Mouse (Mus musculus): ENCODE measurements at regions not wholly inside any gene's neighbourhood (a gene's known extent, or its start where the extent isn't known, plus 50 kb on each side); places are given as distances from the start of the nearest gene placed in this dataset.
A peak's percentile ranks its signal among the peaks of the same experiment; 100 is the strongest.

DNA sequence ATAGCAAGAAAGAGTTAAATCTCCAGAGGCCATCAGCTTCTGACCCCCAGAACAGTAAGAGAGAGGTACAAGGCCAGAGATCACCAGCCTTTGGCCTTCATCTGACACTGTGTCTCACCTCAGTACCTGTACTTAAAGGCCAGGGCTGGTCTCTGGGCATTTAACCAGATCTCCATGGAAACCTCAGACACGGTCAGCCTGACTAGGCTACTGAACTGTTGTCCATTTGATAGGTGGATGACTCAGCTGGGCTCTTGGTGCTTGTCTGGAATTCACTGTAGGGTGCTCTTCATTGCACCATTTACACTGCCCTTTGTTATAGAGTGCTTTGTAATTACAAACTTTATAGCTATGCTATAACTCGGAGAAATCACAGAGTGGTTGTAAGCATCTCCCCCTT lies 335.1 kb upstream of the Camk1g start:
- DNase-seq (ENCODE audit: low spot score in 2 of 2) = no peak

DNA sequence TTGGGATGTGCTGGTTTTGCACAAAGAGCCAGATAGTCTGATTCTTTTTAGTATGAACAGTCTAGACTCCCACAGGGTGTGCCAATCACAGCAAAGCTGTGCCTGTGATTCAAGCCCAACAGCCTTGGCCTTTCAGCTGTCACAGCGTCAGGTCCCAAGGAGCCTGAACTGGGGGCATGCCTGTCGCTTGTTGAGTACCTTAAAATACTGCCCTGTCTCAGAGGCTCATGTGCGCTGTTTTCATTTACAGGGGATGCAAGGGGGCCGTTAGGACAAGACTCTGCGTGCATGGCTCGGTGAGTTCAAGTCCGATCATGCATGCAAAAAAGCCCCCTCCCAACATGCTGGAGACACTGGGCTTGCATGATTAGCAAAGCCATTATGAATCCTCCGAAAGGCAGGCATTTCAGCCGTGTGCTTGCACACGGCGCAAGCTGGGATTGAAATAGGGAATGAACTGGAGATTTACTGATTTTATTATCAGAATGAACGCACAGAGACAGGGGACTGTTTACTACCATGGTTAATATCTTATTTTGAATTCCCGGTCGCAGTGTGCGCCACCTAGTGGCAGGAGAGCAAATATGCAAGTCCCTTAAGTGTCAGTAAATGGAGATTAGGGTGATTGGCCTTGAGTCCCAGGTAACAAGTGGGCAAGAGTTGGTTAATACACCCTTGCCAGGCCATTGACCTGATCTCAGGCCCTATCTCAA lies 332.8 kb upstream of the Camk1g start:
- peak; percentile 18 to 58 for DNase-seq (ENCODE audit: low spot score in 2 of 2)

DNA sequence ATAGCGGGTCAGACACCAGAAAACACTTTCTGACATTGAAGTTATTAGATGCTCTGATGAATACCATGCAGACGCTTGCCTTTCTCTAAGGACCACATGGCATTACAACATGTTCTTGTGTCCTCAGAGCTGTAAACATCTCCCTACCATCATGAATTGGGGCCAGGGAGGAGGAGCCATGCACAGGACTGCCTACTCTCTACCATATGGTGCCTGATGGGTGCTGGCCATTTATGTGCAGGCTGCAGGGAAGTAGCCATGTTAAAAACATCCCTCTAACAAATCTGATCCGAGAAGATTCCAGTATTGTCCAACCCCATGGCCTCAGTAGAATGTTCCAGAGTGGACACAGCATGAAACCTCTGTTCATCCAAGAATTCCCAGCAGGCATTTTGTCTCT lies 330.1 kb upstream of the Camk1g start:
- peak in 1 of 2 experiments; percentile 30 for DNase-seq (ENCODE audit: low spot score in 2 of 2)

DNA sequence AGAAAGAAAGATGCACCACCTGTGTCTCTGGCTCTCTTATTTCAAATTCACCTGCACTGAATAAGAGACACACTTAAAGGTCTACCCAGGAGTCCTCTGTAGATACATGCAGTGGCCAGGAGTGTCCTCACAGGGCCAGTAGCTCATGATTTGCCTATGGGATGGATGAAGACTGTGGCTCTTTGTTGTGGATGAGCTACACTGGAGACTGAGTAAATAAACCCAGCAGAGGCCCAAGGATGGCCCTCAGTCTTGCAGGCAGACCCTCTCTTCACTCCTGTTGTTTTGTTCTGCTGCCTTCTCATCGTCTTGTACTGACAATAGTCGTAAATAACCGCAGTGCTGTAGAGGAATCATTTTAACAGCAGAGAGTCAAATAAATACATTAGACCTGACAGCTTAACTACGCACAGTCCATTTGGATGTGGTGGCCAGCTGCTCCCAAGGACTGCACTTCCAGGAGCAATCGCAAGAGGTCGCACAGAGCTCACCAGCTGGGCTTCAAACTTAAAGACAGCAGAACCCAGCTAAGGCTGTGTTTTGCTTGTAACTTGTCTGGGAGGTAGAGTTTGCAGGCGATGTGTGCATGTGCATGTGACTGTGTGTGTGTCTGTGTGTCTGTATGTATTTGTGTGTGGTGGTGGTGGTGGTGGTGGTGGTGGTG lies 328.6 kb upstream of the Camk1g start:
- peak; percentile 55 to 89 for DNase-seq (ENCODE audit: low spot score in 2 of 2)

DNA sequence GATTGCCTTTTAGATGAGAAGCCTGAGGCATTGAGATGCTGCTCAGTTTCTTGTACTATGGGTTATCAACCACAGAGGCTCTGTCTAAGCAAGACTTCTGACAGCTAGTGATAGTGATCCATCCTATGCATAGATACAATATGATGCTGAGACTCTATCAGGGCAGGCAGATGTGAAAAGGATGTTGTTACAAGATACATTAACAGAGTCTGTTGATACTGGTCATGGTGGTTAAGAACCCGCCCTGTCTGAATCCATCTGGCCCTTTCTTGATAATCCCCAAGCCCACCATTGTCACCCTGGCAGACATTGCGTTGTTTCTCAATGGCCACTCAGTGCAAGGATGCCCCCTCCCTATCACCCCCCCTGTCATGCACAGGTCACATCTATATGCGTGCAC lies 327.8 kb upstream of the Camk1g start:
- DNase-seq (ENCODE audit: low spot score in 2 of 2) = no peak

DNA sequence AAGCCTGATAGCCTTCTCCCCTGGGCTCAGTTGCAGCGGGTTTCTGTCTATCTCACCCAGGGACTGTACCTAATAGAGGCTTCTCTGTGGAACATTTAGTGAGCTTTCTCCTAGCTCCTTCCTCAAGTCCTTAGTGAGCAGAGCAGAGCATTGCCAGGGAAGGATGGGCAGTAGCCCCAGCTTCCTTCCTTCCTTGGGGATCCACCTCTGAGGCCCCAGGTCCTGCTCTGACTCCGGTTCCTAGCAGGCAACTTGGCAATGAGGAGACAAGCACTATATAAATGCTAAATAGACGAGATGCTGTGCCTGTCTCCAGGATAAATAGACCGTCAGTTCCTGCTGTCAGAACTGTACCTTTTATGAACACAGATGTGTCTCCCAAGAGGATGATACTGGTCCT lies 326.9 kb upstream of the Camk1g start:
- no peak for DNase-seq (ENCODE audit: low spot score in 2 of 2)

DNA sequence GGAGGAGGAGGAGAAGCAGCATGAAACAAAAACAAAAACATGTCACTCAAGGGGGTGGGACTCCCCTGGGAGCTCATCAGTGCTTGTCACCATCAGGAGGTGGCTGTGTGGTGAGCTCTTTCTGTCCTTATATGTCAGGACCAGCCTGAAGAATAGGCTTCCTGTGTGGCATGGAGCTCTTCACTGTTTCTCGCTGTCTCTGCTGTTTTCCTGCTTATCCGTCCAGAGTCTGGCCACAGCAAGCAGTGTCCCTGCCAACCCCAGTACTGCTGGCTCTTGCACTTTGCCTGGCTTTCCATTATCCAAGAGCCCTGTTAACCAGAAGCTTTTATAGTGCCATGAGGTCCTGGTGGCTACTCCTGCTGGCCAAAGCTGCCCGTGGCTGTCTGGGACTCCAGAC lies 322.9 kb upstream of the Camk1g start:
- no peak for DNase-seq (ENCODE audit: low spot score in 2 of 2)

DNA sequence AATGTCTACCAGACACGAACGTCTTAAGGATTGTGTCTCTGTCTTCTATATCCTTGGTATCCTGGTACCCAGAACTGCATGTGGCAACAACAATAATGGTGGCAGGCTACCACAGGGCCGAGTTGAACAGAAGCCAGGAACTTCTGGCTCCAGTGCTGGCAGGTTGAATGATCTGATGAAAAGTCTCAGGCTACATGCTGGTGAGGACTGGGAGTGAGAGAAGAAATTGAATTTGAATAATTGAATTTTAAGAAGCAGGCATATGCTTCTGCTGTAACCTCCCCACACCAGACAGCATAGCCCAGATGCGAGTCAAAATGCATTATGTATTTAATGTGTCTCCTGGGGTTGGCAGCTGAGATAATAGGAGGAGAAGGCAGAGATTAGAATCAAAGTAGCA lies 319.5 kb upstream of the Camk1g start:
- DNase-seq (ENCODE audit: low spot score in 2 of 2) = no peak

DNA sequence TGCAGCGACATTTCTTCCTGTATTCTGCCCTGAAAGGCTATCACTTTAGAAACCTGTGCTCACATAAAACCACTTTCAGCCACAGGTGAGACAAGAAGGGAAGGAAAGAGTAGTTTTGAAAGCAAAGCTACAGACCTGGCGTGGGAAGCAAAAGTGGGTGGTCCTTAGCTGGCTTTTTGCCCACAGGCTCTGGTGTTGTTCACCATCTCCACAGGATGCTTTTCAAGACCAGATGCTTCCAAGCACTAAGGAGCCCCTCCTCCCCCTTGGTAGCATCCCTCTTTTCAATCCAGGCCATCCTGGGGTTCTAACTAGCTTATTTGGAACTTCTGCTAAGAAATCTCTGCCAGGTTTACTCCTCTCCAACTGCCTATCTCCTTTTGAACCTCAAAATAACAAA lies 312.8 kb upstream of the Camk1g start:
- no peak for DNase-seq (ENCODE audit: low spot score in 2 of 2)

DNA sequence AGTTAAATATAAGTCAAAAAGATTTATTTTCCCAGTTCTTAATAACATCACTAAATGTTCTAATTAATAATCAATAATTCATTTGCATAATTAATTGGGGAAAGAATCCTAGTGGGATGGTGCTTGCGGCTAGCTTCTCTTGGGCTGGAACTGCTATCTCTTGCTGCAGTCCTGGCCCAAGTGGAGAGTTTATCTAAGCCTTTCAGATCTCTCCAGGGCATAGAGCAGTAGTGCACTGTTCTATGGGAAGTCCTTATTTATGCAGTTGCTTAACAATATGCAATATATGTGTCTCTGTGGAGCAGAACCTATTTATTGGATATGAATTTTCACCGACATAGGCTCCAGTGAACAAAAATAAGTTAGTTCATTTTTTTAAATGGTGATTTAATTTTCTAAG lies 308.4 kb upstream of the Camk1g start:
- DNase-seq (ENCODE audit: low spot score in 2 of 2) = no peak

DNA sequence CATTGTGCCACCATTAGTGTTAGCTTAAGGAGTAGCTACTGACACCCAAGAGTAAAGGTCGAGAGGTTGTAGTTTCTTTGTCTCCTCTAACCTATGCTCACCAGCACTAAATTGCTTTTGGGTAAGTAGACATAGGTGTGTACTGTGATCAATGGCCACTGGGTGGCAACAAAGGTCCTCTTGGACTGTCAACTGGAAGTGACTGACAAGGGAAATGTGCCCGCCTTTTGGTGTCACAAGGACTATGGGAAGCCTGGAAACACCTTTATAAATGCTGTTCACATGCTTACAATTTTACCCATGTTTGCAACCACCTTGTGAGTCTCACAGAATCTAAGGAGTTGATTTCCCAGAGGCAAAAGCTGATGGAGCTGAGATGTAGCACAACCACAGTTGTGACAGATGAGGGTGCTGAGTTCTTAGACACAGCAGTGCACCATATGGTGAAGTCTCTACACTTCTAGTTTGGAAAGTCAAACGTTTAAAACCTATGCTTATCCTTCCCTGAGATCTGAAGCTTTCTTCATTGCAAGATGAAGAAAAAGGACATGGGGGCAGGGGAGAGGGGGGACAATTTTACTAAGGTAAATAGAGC lies 303.2 kb upstream of the Camk1g start:
- DNase-seq (ENCODE audit: low spot score in 2 of 2) = peak in 1 of 2 experiments; percentile 57

DNA sequence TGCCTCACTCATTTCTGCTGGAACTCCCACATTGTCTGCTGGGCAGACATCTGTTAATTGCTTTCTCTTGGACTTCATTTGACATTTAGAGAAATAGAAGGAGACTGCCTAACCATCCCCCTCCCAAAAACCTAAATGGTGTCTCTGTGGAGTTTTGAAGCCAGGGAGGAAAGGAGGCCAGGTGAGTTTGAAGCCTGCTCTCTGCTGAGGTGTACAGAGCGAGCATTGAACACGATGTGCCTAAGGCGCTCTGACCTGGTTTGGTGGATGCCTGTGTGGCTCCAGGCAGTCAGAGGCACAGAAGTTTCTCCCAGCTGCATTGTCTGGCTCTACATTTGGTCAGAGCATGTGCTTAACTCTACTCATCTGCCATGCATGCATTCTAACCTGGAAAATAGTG lies 302.6 kb upstream of the Camk1g start:
- DNase-seq (ENCODE audit: low spot score in 2 of 2) = peak in 1 of 2 experiments; percentile 22

DNA sequence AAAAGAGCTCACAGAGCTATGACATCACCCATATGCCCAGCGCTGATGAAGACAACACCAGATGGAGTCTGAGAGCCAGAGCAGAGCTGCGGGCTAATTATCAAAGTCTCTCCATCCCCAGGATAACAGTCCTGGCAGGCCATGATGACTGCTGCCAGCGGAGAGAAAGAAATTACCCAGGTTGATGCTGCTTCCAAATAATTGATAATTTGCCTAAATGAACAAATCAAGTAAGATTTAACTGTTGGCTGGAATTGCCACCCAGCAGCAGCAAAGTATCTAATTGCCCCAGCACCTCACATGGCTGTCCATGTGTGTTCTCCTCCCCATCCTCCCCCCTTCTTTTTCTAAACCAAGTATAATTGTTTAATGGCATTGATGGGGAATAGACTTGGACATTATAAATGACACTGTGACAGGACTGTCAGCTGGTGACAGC lies 301.7 kb upstream of the Camk1g start:
- peak in 1 of 2 experiments; percentile 57 for DNase-seq (ENCODE audit: low spot score in 2 of 2)

DNA sequence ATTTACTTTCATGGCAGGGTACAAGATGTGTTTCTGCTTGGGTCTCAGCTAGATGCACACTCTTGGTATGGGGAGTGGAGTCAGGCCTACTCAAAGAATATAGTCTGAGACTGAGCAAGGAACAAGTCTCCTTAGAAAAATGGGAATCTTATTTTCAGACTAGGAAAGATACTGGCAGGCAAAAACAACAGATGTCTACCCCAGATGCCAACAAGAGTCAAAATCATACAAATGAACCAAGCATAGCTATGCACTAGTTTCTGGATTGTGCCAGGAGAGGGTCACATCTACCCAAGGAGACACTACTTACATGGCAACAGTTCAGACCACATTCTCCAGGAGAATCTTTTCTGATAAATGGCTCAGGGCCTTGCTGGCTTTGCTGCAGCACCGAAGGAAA lies 300.9 kb upstream of the Camk1g start:
- peak; percentile 37 to 61 for DNase-seq (ENCODE audit: low spot score in 2 of 2)

DNA sequence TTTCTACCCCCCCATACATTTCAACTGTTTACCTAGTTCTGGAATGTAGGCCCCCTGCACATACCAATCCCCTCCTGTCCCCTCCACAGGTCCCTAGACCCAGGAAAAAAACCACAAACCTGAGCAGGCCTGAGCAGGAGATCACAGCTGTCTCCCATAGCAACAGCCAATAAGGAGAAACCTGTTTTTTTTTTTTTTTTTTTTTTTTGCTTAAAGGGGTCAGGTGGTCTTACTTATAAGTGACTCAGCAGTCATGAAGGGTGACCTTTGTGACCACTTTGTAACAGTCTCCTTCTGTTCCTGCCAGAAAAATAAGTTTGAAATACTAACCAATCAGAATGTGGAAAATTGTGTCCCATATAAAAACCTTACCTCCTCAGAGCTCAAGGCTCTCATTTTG lies 299.9 kb upstream of the Camk1g start:
- no peak for DNase-seq (ENCODE audit: low spot score in 2 of 2)

DNA sequence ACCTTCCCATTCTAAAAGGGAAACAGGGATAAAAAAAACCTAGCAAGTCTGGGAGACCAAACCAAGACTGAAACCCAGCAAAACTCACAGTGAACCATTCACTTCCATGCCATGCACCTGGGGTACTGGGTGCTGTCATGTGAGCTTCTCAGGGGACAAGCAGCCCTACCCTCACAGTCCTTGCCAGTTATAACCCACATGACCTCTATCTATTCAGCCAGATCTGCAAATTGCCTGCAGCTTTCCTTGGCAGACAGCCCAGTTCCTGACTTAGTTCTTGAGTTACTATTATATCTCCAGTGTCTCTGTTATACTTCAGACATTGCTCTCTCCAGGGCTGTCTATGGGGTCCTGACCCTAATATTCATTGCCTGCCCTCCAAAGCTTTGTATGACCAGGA lies 298.7 kb upstream of the Camk1g start:
- DNase-seq (ENCODE audit: low spot score in 2 of 2) = no peak

DNA sequence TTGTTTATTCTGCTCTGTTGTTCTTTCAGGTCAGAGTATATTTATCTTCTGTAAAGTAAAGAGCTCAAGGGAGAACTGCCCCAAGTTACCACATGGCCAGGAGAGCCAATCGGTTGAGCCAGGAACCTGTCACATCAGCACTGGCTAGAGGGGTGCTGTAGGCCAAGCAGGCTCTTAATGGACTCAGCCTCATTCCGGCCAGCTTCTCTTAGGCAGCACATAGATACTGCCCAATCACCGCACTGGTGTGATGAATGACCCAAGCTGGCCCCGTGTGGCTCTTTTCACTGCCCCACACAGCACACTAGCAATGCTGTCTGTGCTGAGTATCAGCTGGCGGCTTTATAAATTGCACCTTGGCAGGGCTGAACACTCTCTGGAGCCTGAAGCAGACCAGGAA lies 295.8 kb upstream of the Camk1g start:
- DNase-seq (ENCODE audit: low spot score in 2 of 2) = no peak

DNA sequence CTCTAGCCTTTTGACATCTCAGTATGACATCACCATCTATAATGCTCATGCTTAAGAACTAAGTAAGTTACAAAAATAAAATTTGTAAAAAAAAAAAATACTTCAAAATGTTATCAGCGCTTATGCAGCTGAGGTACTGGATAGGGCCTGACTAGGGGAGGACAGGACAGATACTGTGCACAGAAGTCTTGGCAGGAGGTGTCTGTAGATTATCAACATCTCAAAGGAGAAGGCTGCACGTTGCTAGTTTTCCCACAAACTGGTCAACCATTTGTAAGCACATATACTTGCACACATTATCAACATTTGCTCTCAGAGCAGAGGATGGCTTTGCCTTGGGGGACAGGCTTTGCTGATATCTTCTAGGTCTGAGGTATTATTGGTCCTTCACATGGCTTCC lies 294.5 kb upstream of the Camk1g start:
- DNase-seq (ENCODE audit: low spot score in 2 of 2) = no peak

DNA sequence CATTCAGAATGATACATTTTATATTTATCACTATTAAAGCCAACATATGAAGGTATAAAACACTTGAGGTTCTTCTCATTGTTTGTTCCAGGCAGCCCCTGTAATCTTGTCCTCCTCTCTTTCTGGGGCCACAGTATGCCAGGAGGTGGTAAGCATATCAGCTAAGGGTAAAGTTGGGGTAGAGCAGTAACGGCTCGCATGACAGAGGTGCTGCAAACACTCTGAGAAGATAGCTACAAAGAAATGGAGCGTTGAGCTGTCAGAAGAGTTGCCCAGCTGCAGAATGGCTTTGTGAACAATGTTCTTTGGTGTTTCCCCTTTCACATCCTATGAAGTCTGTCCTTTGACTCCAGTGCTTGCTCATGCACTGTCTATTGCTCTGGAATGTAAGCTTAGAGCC lies 293.5 kb upstream of the Camk1g start:
- DNase-seq (ENCODE audit: low spot score in 2 of 2) = no peak

DNA sequence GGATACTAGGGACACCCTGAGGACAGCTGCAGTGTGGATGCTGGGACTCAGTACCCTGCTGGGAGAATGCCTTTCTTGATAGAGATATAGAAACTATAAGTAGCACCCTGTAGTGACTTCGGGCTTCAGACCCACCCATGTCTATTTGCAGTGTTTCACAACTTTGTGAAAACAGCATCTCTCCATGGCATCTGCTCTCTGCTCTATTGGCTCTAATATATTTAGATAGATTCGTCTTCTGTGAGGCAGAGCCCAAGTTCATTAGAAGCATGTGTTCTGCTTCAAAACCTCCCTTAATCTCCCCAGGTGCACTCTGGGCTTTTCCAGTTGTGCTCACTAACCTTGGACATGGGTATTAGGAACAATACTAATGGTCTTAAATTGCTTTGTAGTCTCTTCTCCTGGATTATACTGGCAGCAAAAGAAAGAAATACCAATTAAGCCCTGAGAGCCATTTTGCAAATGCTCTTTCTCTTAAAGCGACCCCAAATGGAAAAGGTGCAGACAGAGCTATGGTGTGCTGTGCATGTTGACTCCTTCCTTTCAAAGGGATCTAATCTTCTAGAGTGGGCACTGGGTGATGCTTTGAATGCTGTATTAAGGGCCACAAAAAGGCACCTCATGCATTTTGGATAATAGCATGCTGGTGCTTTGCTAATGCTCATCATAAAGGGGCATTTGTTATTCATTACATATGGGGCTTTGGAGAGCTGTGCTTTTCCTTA lies 292.2 kb upstream of the Camk1g start:
- no peak for DNase-seq (ENCODE audit: low spot score in 2 of 2)

DNA sequence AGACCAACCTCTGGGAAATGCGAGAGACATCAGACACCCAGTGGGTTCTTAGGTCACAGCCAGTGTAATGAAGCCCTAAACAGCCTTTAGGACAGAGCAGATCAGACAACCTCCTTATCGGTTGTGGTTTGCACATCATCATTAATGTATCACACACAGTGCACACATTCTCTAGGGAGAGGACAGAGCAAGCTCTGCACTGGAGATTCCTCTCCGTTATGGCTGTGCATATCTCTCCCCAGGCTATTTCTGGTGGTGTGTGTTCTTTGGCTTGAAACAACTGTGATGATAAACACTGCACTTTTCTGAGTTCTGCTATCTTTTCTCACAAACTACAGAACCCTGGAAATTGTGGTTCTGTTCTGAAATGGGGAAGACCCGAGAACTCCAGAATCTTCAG lies 291.3 kb upstream of the Camk1g start:
- DNase-seq (ENCODE audit: low spot score in 2 of 2) = no peak

DNA sequence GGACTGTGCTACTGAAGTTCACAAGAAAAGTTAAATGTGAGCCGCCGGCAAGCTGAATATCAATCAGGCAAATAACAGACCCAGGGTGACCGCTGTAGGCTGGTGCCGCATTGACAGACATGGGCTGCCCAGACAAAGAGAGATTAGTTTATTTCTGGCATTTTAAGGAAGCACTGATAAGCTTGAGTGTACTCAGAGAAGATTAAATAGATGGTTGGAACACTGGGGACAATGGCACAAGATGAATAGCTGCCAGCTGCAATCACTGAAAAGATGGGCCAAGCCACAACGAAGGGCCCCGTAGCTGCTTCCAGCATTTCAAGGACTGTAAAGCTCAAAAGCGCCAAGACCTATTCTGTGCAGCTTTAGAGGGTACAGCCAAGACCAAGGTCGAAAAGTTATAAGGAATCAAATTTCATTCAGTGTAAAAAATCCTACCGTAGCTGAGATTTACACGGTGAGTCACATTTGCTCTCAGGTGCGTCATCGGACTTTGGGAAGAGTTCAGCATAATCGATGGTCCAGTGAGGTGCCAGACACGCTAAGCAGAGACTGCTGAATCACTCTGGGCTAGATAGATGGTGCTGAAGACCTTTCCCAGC lies 285.1 kb upstream of the Camk1g start:
- no peak for DNase-seq (ENCODE audit: low spot score in 2 of 2)
